In genomic region chr7:67320359-67320758, GRCm38 (mm10) we compare ENCODE assay signal across 13 mouse cellular contexts.
"Had no signal": no experiment of that assay in that cellular context is flagged by ENCODE, and none has a peak within 500 bp of the region (broad histone marks: within the 10 kb centered on the region; RNA-seq: fewer than 3 reads in every experiment).

No protein-coding gene starts in this region.

- H3K27ac ChIP-seq: kidney, embryonic 15.5 days; limb, embryonic 15.5 days; liver, embryonic 12.5 days; macrophage; midbrain, embryonic 15.5 days; stomach, postnatal 0 days had no signal

- ATAC-seq: liver, embryonic 12.5 days; midbrain, embryonic 15.5 days had no signal

- H3K36me3 ChIP-seq: kidney, embryonic 15.5 days; limb, embryonic 15.5 days; midbrain, embryonic 15.5 days had no signal

- H3K4me1 ChIP-seq: kidney, embryonic 15.5 days; limb, embryonic 15.5 days; midbrain, embryonic 15.5 days had no signal

- H3K9me3 ChIP-seq: kidney, embryonic 15.5 days; limb, embryonic 15.5 days; liver, embryonic 12.5 days; megakaryocyte, embryonic 14.5 days; midbrain, embryonic 15.5 days had no signal

- DNase-seq: kidney, postnatal 25 days; layer of hippocampus, postnatal 36 days; lung, embryonic 14.5 days; lung, postnatal 10 days; right cerebral cortex, postnatal 14 days had no signal

- H3K9ac ChIP-seq: kidney, embryonic 15.5 days; limb, embryonic 15.5 days; liver, embryonic 12.5 days; lung, embryonic 14.5 days; midbrain, embryonic 15.5 days had no signal

- H3K27me3 ChIP-seq: kidney, embryonic 15.5 days; limb, embryonic 15.5 days; liver, embryonic 12.5 days; megakaryocyte, embryonic 14.5 days; midbrain, embryonic 15.5 days had no signal

- H3K4me3 ChIP-seq: kidney, embryonic 15.5 days; limb, embryonic 15.5 days; liver, embryonic 12.5 days; megakaryocyte, embryonic 14.5 days; midbrain, embryonic 15.5 days had no signal

- H3K4me2 ChIP-seq: kidney, embryonic 15.5 days; limb, embryonic 15.5 days; liver, embryonic 12.5 days; lung, embryonic 14.5 days; midbrain, embryonic 11.5 days; midbrain, embryonic 15.5 days had no signal
